Mouse (Mus musculus): Measurements from ENCODE around the gene Cxcl14.

The Cxcl14 gene

DNA sequence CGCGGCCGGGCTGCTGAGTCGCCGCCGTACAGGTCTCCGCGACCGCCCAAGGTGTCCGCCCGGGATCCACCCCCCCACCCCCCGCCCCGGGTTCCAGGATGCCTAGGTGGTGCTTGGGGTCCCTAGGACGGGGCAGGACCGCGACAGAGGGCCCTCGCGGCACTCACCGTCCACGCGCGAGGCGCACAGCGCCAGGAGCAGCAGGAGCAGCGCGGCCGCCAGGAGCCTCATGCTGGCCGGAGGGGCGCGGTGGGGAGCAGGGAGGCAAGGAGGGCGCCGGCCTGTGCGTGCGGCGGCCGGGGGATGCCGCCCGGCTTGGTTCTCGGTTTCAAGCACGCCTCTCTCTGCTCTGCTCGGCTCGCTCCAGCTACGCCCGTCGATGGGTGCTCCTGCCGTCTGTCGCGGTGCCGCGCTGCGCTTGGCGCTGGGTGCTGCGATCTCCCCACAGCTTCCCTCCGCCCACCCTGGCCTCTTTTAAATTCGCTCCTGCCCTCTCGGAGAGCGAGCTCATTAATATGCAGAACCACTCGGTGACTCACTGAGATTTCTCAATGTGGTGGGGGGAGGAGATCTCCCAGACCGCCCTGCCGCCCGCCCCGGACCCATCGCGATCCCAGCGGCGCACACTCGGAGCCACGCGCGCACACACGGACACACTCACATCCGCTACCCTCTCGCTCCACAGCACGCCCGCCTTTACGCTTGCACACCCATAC lies at the start of gene Cxcl14:
Gene Cxcl14 (minus strand): TSS at position 609 of the 716 bp plus-strand sequence.
- peak; percentile 50; the same call in 1 of the 2 replicates for ATAC-seq (ENCODE audit: low TSS enrichment)

DNA sequence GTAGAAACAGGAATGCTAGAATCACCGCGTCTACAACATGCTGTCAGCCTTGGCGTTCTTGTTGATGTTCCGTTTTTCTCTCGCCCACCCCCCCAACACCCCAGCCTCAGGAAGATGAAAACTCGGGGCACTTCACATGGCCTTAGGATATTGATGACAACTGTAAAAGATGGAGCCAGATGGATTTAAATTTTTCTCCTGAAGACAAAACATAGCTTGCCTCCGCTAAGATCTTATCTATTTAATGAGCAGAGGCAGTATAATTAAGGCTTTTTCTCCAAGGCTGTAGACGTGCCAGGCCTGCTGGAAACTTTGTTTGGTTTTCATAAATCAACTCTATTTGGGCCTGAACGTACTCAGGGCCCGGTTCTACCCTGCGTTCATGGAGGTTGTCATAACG lies 48.0 kb upstream of the Cxcl14 start:
- no peak for ATAC-seq (ENCODE audit: low TSS enrichment)

DNA sequence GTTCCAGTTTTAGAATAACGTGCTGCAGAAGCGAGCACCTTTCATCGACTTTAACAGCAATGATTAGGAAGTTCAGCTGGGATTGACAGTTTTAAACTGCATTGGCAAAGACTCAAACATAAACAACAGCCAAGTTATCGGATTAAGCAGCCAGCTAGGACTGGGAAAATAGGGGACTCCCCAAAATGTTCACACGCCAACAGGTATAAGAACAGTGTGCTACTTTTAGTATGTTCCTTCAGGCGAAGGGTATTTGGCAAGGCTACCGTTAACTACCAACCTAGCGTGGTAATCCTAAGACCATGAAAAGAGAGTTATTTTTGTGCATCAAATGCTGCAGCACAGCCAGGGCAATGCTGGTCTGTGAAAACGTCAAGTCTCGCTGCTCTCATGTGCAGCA lies 46.1 kb upstream of the Cxcl14 start:
- no peak for ATAC-seq (ENCODE audit: low TSS enrichment)

GRCm38 (mm10) chr13:56340513-56340912 lies 44.2 kb upstream of the Cxcl14 start:
- ATAC-seq (ENCODE audit: low TSS enrichment), result no peak

- ATAC-seq (ENCODE audit: low TSS enrichment), result no peak
Measured at GRCm38 (mm10) chr13:56339816-56340215, 43.5 kb upstream of the Cxcl14 start.

DNA sequence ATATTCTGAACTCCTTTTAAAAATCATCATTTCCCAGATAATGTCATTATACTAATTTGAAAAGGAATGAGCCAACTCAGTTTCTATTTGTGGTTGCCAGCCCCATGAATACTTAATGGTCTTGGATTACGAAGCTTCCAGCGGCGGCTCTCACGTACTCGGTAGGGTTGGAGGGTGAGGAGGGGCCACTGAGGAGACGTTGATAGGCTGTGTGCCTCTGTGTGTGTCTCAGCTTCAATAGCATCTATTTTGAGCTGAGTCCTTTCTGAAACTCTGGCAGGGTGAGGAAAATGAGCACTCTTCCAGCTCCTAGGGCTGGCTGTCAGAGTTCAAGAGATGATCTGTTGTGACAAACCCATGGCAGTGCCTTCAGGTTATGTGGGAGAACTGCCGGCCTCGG lies 40.6 kb upstream of the Cxcl14 start:
- ATAC-seq (ENCODE audit: low TSS enrichment), result no peak

- ATAC-seq (ENCODE audit: low TSS enrichment), result no peak
Measured at GRCm38 (mm10) chr13:56334802-56335690, 38.7 kb upstream of the Cxcl14 start.

GRCm38 (mm10) chr13:56334236-56334635 lies 37.9 kb upstream of the Cxcl14 start:
- no peak for ATAC-seq (ENCODE audit: low TSS enrichment)

- no peak for ATAC-seq (ENCODE audit: low TSS enrichment)
Measured at GRCm38 (mm10) chr13:56332356-56332755, 36.0 kb upstream of the Cxcl14 start.

GRCm38 (mm10) chr13:56330603-56331455 lies 34.5 kb upstream of the Cxcl14 start:
- no peak for ATAC-seq (ENCODE audit: low TSS enrichment)

- no peak for ATAC-seq (ENCODE audit: low TSS enrichment)
Measured at GRCm38 (mm10) chr13:56329769-56330168, 33.4 kb upstream of the Cxcl14 start.

GRCm38 (mm10) chr13:56329165-56329564 lies 32.8 kb upstream of the Cxcl14 start:
- ATAC-seq (ENCODE audit: low TSS enrichment), result no peak

DNA sequence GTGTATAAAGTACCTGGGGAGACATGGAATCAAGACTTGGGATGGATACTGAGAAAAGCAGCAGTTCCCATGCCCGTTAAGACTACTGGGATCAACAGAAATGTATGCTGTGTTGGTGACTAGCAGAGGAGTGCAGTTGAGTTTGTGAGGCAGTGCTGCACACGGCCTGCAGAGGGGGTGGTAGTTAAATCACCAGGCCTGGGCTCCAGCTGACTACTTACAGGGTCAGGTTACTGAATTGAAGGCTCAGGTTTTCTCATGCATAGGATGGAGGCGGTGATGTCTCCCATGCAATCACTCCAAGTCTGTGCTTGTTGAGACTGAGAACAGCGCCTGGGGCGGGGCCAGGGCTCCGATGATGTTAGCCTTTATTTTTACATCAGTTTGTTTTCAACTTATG lies 31.4 kb upstream of the Cxcl14 start:
- ATAC-seq (ENCODE audit: low TSS enrichment), result no peak

- no peak for ATAC-seq (ENCODE audit: low TSS enrichment)
Measured at GRCm38 (mm10) chr13:56321635-56322034, 25.3 kb upstream of the Cxcl14 start.

GRCm38 (mm10) chr13:56316930-56317329 lies 20.6 kb upstream of the Cxcl14 start:
- ATAC-seq (ENCODE audit: low TSS enrichment), result peak; percentile 82

GRCm38 (mm10) chr13:56315201-56315600 lies 18.9 kb upstream of the Cxcl14 start:
- ATAC-seq (ENCODE audit: low TSS enrichment), result peak; percentile 73

GRCm38 (mm10) chr13:56305058-56305457 lies 8.7 kb upstream of the Cxcl14 start:
- no peak for ATAC-seq (ENCODE audit: low TSS enrichment)

- ATAC-seq (ENCODE audit: low TSS enrichment), result no peak
Measured at GRCm38 (mm10) chr13:56304453-56304852, 8.1 kb upstream of the Cxcl14 start.

DNA sequence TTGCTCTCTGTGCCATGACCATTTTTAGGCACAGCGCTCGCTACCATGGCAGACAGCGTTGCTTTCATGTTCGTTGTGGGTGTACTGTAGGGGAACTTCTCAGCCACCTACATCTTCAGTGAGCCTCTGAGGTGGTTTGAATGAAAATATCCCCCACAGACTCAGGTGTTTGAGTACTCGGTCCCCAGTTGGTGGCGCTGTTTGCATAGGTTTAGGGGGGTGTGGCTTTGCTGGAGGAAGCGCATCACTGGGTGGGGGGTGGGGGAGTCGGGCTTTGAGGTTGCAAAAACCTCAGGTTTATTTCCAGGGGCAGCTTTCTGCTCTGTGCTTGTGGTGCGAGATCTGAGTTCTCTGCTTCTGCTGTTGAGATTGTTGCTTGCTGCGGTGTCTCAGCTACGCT lies 3.0 kb upstream of the Cxcl14 start:
- ATAC-seq (ENCODE audit: low TSS enrichment), result no peak

GRCm38 (mm10) chr13:56296659-56297020 lies 289 bp upstream of the Cxcl14 start:
- no peak for ATAC-seq (ENCODE audit: low TSS enrichment)

GRCm38 (mm10) chr13:56295586-56295942 lies 787 bp downstream of the Cxcl14 start:
- ATAC-seq (ENCODE audit: low TSS enrichment), result no peak

DNA sequence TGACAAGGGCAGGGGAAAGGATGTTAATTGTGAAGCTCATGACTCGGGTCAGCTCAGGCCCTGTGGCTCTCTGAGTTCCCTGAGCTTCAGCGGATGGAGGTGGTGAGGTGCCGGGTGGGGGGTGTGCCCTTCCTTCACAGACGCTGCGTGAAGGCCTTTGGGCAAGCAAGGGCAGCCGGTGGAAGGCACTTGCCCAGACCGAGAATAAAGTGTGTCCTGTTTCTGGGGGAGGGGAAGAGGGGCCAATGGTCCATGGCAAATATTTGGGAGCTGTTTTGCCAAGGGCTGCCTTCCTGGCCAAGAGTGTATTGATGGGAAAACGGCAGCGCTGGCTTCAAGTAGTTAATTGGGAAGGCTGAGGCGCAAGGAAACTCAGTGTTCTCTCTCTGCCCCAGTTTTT lies 1.4 kb downstream of the Cxcl14 start:
- ATAC-seq (ENCODE audit: low TSS enrichment), result peak; percentile 16; the same call in 1 of the 2 replicates
